Mouse (Mus musculus): Measurements from ENCODE around the gene Vmn2r83. TPM values are rescaled to one million over a fixed set of nuclear protein-coding genes. Genes with fewer than 3 reads are reported as not detected.

The Vmn2r83 gene
- polyA plus RNA-seq, 1 experiment from 2014 or later, result not detected

DNA sequence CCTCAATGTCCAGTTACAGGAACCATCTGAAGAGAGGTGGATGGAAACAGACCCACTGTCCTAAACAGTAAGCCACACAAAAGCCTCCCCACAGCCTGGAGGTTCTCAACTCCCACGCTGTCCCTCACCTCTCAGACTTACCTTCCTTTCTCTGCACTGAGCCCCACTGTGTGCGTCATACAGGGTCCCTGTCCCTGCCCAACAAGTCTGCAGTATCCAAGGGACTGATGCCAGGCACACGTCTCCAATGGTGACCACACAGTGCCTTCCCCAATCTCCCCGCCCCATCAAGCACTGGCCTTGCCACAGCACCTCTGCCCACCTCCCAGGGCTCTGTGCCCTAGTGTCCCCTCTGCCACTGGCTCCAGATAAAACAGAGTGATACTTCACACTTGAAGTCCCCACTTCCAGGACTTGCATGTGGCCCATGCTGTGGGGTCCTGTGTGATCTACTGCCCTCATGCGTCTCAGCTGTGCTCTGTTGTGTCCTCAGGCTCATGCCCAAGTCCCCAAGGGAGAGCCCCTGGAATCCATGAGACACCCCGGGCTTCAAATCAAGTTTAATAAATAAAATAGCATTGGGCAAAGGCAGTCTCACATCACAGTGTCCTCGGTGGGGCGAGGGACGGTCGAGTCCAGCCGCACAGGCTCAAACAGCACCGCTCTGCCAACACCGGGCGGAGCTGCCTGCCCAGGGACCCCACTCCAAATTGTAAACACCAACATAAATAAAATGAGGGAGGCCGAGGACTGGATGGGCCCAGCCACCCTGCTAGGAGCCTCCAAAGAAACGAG is 71.4 kb downstream of the Vmn2r83 start:
- Histone ChIP-seq H3K4me2 (no peak overlapping the region), H3K27ac (no peak overlapping the region), H3K4me3 (no peak overlapping the region), H3K27me3 (peaks cover 3% of the 10 kb centered on the region; the same call in 1 of the 2 replicates), H3K9me3 (no peaks in the 10 kb centered on the region), H3K4me1 (replicated peaks) (no peaks in the 10 kb centered on the region), H3K9ac (no peak overlapping the region), H3K36me3 (peaks cover 76% of the 10 kb centered on the region)
- ATAC-seq (ENCODE audit: low FRiP score), result no peak
- 97% methylated on average over 16 of the region's 16 CpGs for WGBS

GRCm38 (mm10) chr10:79540746-79541145 is 72.2 kb downstream of the Vmn2r83 start:
- no peak overlapping the region for H3K4me3 ChIP-seq
- H3K36me3 ChIP-seq, result peaks cover 84% of the 10 kb centered on the region
- no peak overlapping the region for H3K27ac ChIP-seq
- no peak for ATAC-seq (ENCODE audit: low FRiP score)
- 93% methylated on average over 11 of the region's 11 CpGs for WGBS
- no peak overlapping the region; the same call in 1 of the 2 replicates for H3K9ac ChIP-seq
- no peaks in the 10 kb centered on the region for H3K27me3 ChIP-seq
- no peaks in the 10 kb centered on the region for H3K9me3 ChIP-seq
- no peaks in the 10 kb centered on the region for H3K4me1 ChIP-seq (replicated peaks)
- H3K4me2 ChIP-seq, result no peak overlapping the region

GRCm38 (mm10) chr10:79541522-79541921 is 73.0 kb downstream of the Vmn2r83 start:
- ATAC-seq (ENCODE audit: low FRiP score), result no peak
- no peaks in the 10 kb centered on the region for H3K4me1 ChIP-seq (replicated peaks)
- peaks cover 92% of the 10 kb centered on the region for H3K36me3 ChIP-seq
- H3K9me3 ChIP-seq, result no peaks in the 10 kb centered on the region
- no peak overlapping the region for H3K4me3 ChIP-seq
- WGBS, result 69% methylated on average over 15 of the region's 15 CpGs
- H3K27ac ChIP-seq, result no peak overlapping the region
- H3K27me3 ChIP-seq, result no peaks in the 10 kb centered on the region
- no peak overlapping the region for H3K9ac ChIP-seq
- no peak overlapping the region for H3K4me2 ChIP-seq

DNA sequence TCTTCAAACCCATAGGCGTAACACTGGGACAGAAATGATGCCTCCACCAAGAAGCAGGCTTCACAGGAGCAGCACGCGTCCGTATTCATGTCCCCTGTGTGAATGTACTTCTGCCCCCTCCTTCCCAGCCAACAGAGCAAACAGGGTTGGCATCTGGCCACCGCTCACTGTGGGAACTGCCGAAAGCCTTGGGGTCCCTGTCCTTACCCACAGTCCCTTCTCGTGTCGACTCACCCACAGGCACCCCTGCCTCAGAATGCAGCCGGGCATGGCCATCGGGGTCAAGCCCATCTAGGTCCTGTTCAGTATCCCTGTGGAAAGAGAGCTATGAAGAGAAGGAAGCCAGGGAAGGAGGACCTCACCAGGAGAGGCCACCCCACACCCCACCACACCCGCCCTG is 73.6 kb downstream of the Vmn2r83 start:
- no peak for ATAC-seq (ENCODE audit: low FRiP score)
- 96% methylated on average over 11 of the region's 11 CpGs for WGBS
- H3K9me3 ChIP-seq, result no peaks in the 10 kb centered on the region
- H3K9ac ChIP-seq, result no peak overlapping the region
- no peaks in the 10 kb centered on the region for H3K4me1 ChIP-seq (replicated peaks)
- H3K4me2 ChIP-seq, result no peak overlapping the region
- peaks cover 96% of the 10 kb centered on the region for H3K36me3 ChIP-seq
- H3K27ac ChIP-seq, result no peak overlapping the region
- no peaks in the 10 kb centered on the region for H3K27me3 ChIP-seq
- no peak overlapping the region for H3K4me3 ChIP-seq

Small RNA genes within 50 kb of the gene (microRNA-seq; reads per million reads assigned to microRNA genes)
- gene Mir6909, result not detected

Other genes starting within 250 kb of the Vmn2r83 start
- not detected in 2 replicates for gene Vmn2r81, start 221.0 kb upstream of the Vmn2r83 start, polyA plus RNA-seq (2015; fragmentation: Nextera tagmentation; extraction: Ambion mirVana)
- gene Vmn2r82, start 112.2 kb upstream of the Vmn2r83 start, polyA plus RNA-seq (2015; fragmentation: Nextera tagmentation; extraction: Ambion mirVana), result not detected in 2 replicates
- gene Plpp2, start 65.1 kb downstream of the Vmn2r83 start, polyA plus RNA-seq (2015; fragmentation: Nextera tagmentation; extraction: Ambion mirVana), result 14.5 and 16.5 TPM in 2 replicates
- gene Mier2, start 86.5 kb downstream of the Vmn2r83 start, polyA plus RNA-seq (2015; fragmentation: Nextera tagmentation; extraction: Ambion mirVana), result 52.4 and 57.1 TPM in 2 replicates
- gene Theg, start 118.6 kb downstream of the Vmn2r83 start, polyA plus RNA-seq (2015; fragmentation: Nextera tagmentation; extraction: Ambion mirVana), result not detected in 2 replicates
- gene C2cd4c, start 145.3 kb downstream of the Vmn2r83 start, polyA plus RNA-seq (2015; fragmentation: Nextera tagmentation; extraction: Ambion mirVana), result 0.17 and 0.27 TPM in 2 replicates
- gene Shc2, start 169.2 kb downstream of the Vmn2r83 start, polyA plus RNA-seq (2015; fragmentation: Nextera tagmentation; extraction: Ambion mirVana), result 24.5 and 26.5 TPM in 2 replicates
- gene Odf3l2, start 177.0 kb downstream of the Vmn2r83 start, polyA plus RNA-seq (2015; fragmentation: Nextera tagmentation; extraction: Ambion mirVana), result not detected in 2 replicates
- gene Madcam1, start 195.8 kb downstream of the Vmn2r83 start, polyA plus RNA-seq (2015; fragmentation: Nextera tagmentation; extraction: Ambion mirVana), result 0.87 and 0.88 TPM in 2 replicates
- 86.5 and 93.4 TPM in 2 replicates for gene Tpgs1, start 200.6 kb downstream of the Vmn2r83 start, polyA plus RNA-seq (2015; fragmentation: Nextera tagmentation; extraction: Ambion mirVana)
- gene Cdc34, start 213.5 kb downstream of the Vmn2r83 start, polyA plus RNA-seq (2015; fragmentation: Nextera tagmentation; extraction: Ambion mirVana), result 92.7 and 100 TPM in 2 replicates
- gene Gzmm, start 220.3 kb downstream of the Vmn2r83 start, polyA plus RNA-seq (2015; fragmentation: Nextera tagmentation; extraction: Ambion mirVana), result 1.1 and 1.4 TPM in 2 replicates
- gene Bsg, start 235.8 kb downstream of the Vmn2r83 start, polyA plus RNA-seq (2015; fragmentation: Nextera tagmentation; extraction: Ambion mirVana), result 690 and 717 TPM in 2 replicates
- 0.43 and 0.64 TPM in 2 replicates for gene Hcn2, start 247.9 kb downstream of the Vmn2r83 start, polyA plus RNA-seq (2015; fragmentation: Nextera tagmentation; extraction: Ambion mirVana)

All from hindbrain, embryonic 13.5 days (tissue).